Mouse (Mus musculus) WW6 (cell line): ENCODE results near the gene Olfr221.

ENCODE experiments used
- DNase-seq: peaks from one replicate; pipeline ENCODE4 v3.0.0-alpha.2; 2013; ENCODE audit warnings: low read depth, low spot score

The Olfr221 gene

GRCm38 (mm10) chr14:52019590-52020340 lies 22.5 kb downstream of the Olfr221 start:
- DNase-seq = no peak

- no peak for DNase-seq
Measured at GRCm38 (mm10) chr14:52019051-52019589, 23.1 kb downstream of the Olfr221 start.

GRCm38 (mm10) chr14:52018248-52019050 lies 23.8 kb downstream of the Olfr221 start:
- no peak for DNase-seq

- DNase-seq = no peak
Measured at GRCm38 (mm10) chr14:52017662-52018061, 24.6 kb downstream of the Olfr221 start.

- no peak for DNase-seq
Measured at GRCm38 (mm10) chr14:52016625-52017405, 25.4 kb downstream of the Olfr221 start.

GRCm38 (mm10) chr14:52015445-52016100 lies 26.7 kb downstream of the Olfr221 start, which contains the start of gene Tmem253:
Gene Tmem253, plus strand, starts transcription at chr14:52015658.
- DNase-seq = no peak

- DNase-seq = no peak
Measured at GRCm38 (mm10) chr14:52014761-52015311, 27.4 kb downstream of the Olfr221 start.

GRCm38 (mm10) chr14:52014271-52014760 lies 27.9 kb downstream of the Olfr221 start:
- DNase-seq = no peak

GRCm38 (mm10) chr14:52013771-52014219 lies 28.5 kb downstream of the Olfr221 start:
- DNase-seq = no peak

GRCm38 (mm10) chr14:52013021-52013610 lies 29.1 kb downstream of the Olfr221 start:
- DNase-seq = no peak

- no peak for DNase-seq
Measured at GRCm38 (mm10) chr14:52012553-52012952, 29.7 kb downstream of the Olfr221 start.

GRCm38 (mm10) chr14:52012085-52012484 lies 30.2 kb downstream of the Olfr221 start:
- DNase-seq = no peak

- DNase-seq = no peak
Measured at GRCm38 (mm10) chr14:52011683-52012082, 30.6 kb downstream of the Olfr221 start.

GRCm38 (mm10) chr14:52010446-52011111 lies 31.7 kb downstream of the Olfr221 start:
- no peak for DNase-seq

GRCm38 (mm10) chr14:52009841-52010240 lies 32.4 kb downstream of the Olfr221 start:
- DNase-seq = no peak

GRCm38 (mm10) chr14:52009361-52009760 lies 32.9 kb downstream of the Olfr221 start:
- no peak for DNase-seq

GRCm38 (mm10) chr14:52008321-52009203 lies 33.7 kb downstream of the Olfr221 start:
- DNase-seq = no peak

- DNase-seq = no peak
Measured at GRCm38 (mm10) chr14:52006771-52007170, 35.5 kb downstream of the Olfr221 start.

- no peak for DNase-seq
Measured at GRCm38 (mm10) chr14:52006241-52006640, 36.0 kb downstream of the Olfr221 start.
